Mouse (Mus musculus) neural tube, embryonic 13.5 days (tissue): ENCODE measurements at regions not wholly inside any gene's neighbourhood (a gene's known extent, or its start where the extent isn't known, plus 50 kb on each side); places are given as distances from the start of the nearest gene placed in this dataset.

Experiments used
- ATAC-seq: fragments of 200-750 bp; cut with Nextera tagmentation; 2 replicates; pipeline ENCODE4 v1.8.0; 2017; ENCODE audit warnings: low read depth, mild to moderate bottlenecking, moderate TSS enrichment, moderate library complexity
- H3K27ac ChIP-seq: fragments of 300-500 bp; sonication (generic); replicated peaks from 2 replicates; pipeline ENCODE4 v1.5.1; 2015; ENCODE audit warnings: moderate library complexity, mild to moderate bottlenecking, inconsistent platforms
- H3K27me3 ChIP-seq: fragments of 300-500 bp; sonication (generic); 2 replicates; pipeline ENCODE4 v1.6.1; 2015; ENCODE audit warnings: mild to moderate bottlenecking, inconsistent platforms
- H3K36me3 ChIP-seq: fragments of 300-500 bp; sonication (generic); 2 replicates; pipeline ENCODE4 v1.6.1; 2015; ENCODE audit warnings: mild to moderate bottlenecking, inconsistent platforms
- H3K4me1 ChIP-seq: fragments of 300-500 bp; sonication (generic); replicated peaks from 2 replicates; pipeline ENCODE4 v1.6.1; 2015; ENCODE audit warnings: inconsistent platforms
- H3K4me2 ChIP-seq: fragments of 300-500 bp; sonication (generic); 2 replicates; pipeline ENCODE4 v1.6.1; 2015; ENCODE audit warnings: inconsistent platforms, mild to moderate bottlenecking, moderate library complexity
- H3K4me3 ChIP-seq: fragments of 300-500 bp; sonication (generic); 2 replicates; pipeline ENCODE4 v1.5.1; 2015; ENCODE audit warnings: mild to moderate bottlenecking, inconsistent platforms
- H3K9ac ChIP-seq: fragments of 300-500 bp; sonication (generic); 2 replicates; pipeline ENCODE4 v1.6.1; 2015; ENCODE audit warnings: moderate library complexity, mild to moderate bottlenecking, inconsistent platforms
- H3K9me3 ChIP-seq: fragments of 300-500 bp; sonication (generic); 2 replicates; pipeline ENCODE4 v1.6.1; 2016; ENCODE audit warnings: inconsistent platforms
- WGBS: fragments of 180-500 bp; shearing (Covaris S2); methylation state at CpG from one replicate; pipeline ENCODE4 v1.1.7; 2015; 5-methylcytosine and 5-hydroxymethylcytosine counted together

GRCm38 (mm10) chr2:131666841-131667364 lies 104.8 kb upstream of the Adra1d start:
- Histone ChIP-seq H3K27ac (no peak overlapping the region), H3K9ac (no peak overlapping the region), H3K36me3 (no peaks in the 10 kb centered on the region), H3K9me3 (no peaks in the 10 kb centered on the region), H3K4me2 (no peak overlapping the region), H3K4me3 (no peak overlapping the region), H3K27me3 (no peaks in the 10 kb centered on the region), H3K4me1 (no peaks in the 10 kb centered on the region)
- WGBS, result 87% methylated on average over 3 of the region's 3 CpGs
- no peak for ATAC-seq

DNA sequence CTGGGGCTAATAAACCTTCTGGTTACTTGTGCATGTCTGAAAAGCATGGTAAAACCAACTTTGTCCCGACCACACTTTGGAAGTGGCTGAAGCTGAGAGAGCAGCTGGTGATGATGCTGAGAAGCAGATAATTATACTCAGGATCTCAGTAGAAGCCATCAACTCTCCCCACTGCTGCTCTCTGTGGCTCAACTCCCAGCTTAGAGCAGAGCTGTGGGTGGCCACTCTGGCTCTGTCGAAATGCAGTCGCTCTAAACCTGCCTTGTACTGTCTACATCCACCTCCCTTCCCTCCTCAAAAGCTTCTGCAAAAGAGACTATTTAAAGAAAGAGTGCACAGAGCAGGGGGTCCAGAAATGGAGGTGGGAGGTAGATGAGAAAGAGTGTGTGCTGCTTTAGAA lies 102.5 kb upstream of the Adra1d start:
- no peaks in the 10 kb centered on the region for H3K4me1 ChIP-seq
- H3K4me2 ChIP-seq, result no peak overlapping the region
- H3K36me3 ChIP-seq, result no peaks in the 10 kb centered on the region
- WGBS, result 81% methylated on average over 3 of the region's 3 CpGs
- no peak overlapping the region for H3K27ac ChIP-seq
- no peaks in the 10 kb centered on the region for H3K27me3 ChIP-seq
- ATAC-seq, result no peak
- no peak overlapping the region for H3K4me3 ChIP-seq
- no peaks in the 10 kb centered on the region for H3K9me3 ChIP-seq
- H3K9ac ChIP-seq, result no peak overlapping the region

DNA sequence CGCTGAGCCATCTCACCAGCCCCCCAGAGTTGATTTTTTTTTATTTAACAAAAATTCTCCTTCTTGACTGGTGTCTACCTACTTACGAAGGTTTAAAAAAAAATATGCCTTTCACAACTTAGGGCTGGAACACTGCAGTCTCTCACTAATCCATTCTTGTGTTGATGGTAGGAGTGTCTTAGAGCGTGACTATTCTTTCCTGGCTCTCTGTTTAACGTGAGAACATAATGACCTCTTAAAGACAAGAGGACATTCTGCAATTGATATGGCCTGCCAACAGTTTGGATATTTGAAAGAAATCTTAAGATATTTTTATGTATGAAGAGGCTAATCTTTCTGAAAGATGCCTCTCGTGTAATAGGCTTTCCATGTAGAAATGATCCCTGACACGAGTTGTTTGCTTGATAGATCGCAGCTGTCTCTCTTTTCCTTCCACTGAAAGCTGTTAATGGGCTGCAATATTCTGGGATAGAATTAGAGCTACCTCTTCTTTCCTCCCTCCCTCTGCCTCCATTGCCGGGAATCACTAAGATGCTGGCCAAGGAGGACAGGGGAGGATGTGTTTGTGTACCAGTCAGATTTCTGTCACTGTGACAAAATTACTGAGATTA lies 101.2 kb upstream of the Adra1d start:
- Histone ChIP-seq H3K27ac (no peak overlapping the region), H3K36me3 (no peaks in the 10 kb centered on the region), H3K4me1 (no peaks in the 10 kb centered on the region), H3K9ac (no peak overlapping the region), H3K4me2 (no peak overlapping the region), H3K4me3 (no peak overlapping the region), H3K27me3 (no peaks in the 10 kb centered on the region), H3K9me3 (peaks cover 3% of the 10 kb centered on the region; the same call in 1 of the 2 replicates)
- no peak for ATAC-seq
- WGBS, result 87% methylated on average over 8 of the region's 8 CpGs

- Histone ChIP-seq H3K27me3 (no peaks in the 10 kb centered on the region), H3K9ac (no peak overlapping the region), H3K4me2 (no peak overlapping the region), H3K4me1 (no peaks in the 10 kb centered on the region), H3K9me3 (no peaks in the 10 kb centered on the region), H3K4me3 (no peak overlapping the region), H3K36me3 (no peaks in the 10 kb centered on the region), H3K27ac (no peak overlapping the region)
- WGBS, result 76% methylated on average over 5 of the region's 5 CpGs
- ATAC-seq, result no peak
Observed at GRCm38 (mm10) chr2:131652197-131652596, 90.1 kb upstream of the Adra1d start.

DNA sequence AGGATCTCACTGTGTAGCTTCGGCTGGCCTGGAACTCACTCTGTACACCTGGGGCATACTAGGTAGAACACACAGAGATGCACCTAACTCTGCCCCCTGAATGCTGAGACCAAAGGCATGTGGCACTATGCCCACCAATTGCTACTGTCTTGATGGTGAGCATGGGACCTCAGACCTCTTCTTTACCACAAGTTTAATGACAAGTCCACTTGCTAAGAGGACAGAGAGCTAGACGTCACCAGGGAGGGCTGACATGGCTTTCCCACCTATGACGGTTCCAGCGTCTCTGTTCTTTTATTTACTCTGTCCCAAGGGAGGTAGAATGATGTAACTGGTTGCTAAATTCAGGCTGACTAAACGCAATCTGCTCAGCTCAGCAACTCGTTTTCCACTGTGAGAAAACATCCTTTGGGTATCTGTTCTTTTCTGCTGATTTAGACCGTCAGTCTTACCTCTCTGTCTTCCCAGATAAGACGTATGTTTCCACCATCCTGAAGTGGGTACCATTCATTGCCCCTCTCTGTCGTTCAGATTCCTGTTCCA lies 88.6 kb upstream of the Adra1d start:
- no peak overlapping the region for H3K4me2 ChIP-seq
- no peak overlapping the region for H3K9ac ChIP-seq
- H3K9me3 ChIP-seq, result no peaks in the 10 kb centered on the region
- H3K27ac ChIP-seq, result no peak overlapping the region
- no peaks in the 10 kb centered on the region for H3K36me3 ChIP-seq
- H3K4me1 ChIP-seq, result no peaks in the 10 kb centered on the region
- no peak overlapping the region for H3K4me3 ChIP-seq
- ATAC-seq, result no peak
- 74% methylated on average over 9 of the region's 9 CpGs for WGBS
- no peaks in the 10 kb centered on the region for H3K27me3 ChIP-seq

- H3K4me1 ChIP-seq, result no peaks in the 10 kb centered on the region
- WGBS, result 74% methylated on average over 2 of the region's 2 CpGs
Observed at GRCm38 (mm10) chr2:131644166-131644858, 82.2 kb upstream of the Adra1d start.

GRCm38 (mm10) chr2:131642456-131642855 lies 80.4 kb upstream of the Adra1d start:
- no peaks in the 10 kb centered on the region for H3K27me3 ChIP-seq
- H3K4me3 ChIP-seq, result no peak overlapping the region
- no peak overlapping the region for H3K9ac ChIP-seq
- WGBS, result 79% methylated on average over 3 of the region's 3 CpGs
- no peak overlapping the region for H3K4me2 ChIP-seq
- H3K9me3 ChIP-seq, result no peaks in the 10 kb centered on the region
- H3K27ac ChIP-seq, result no peak overlapping the region
- no peak for ATAC-seq
- no peaks in the 10 kb centered on the region; the same call in 1 of the 2 replicates for H3K4me1 ChIP-seq
- H3K36me3 ChIP-seq, result no peaks in the 10 kb centered on the region

More at GRCm38 (mm10) chr2:131644166-131644858, 82.2 kb upstream of the Adra1d start:
- Histone ChIP-seq H3K4me3 (no peak overlapping the region), H3K27ac (no peak overlapping the region), H3K9me3 (no peaks in the 10 kb centered on the region), H3K9ac (no peak overlapping the region), H3K4me2 (no peak overlapping the region), H3K27me3 (no peaks in the 10 kb centered on the region), H3K36me3 (no peaks in the 10 kb centered on the region)
- ATAC-seq, result no peak

DNA sequence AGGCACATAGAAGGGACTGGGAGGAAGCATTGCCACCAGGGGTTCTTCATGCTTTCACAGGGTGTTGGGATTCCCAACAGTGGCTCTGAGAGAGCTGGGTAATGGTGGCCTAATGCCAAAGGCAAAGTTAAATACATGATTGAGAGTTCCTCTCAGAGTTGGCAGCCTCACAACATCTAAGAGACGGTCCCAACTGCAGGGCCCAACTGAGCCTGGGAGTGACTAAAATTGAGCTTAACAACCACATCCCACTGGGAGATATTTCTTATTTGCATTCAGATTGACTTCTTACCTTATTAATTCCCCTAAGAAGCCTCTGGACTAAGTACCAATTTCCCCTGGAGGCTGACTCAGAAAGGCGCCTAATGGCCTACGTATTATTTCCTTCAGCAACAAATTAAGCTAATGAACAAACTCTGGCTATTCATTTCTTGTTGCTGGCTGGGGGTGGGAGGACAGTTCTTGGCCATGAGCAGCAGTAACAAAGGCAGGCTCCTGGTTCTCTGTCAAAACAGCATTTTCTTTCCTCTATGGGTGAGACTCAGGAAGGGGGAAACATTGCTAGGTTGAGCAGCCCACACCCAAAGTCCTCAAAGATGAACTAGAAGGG lies 77.0 kb upstream of the Adra1d start:
- H3K9ac ChIP-seq, result no peak overlapping the region
- no peaks in the 10 kb centered on the region; the same call in 1 of the 2 replicates for H3K4me1 ChIP-seq
- no peaks in the 10 kb centered on the region for H3K9me3 ChIP-seq
- no peaks in the 10 kb centered on the region for H3K27me3 ChIP-seq
- no peak overlapping the region for H3K4me2 ChIP-seq
- no peak overlapping the region for H3K27ac ChIP-seq
- no peak overlapping the region for H3K4me3 ChIP-seq
- WGBS, result 54% methylated on average over 3 of the region's 3 CpGs
- no peaks in the 10 kb centered on the region for H3K36me3 ChIP-seq
- peak; percentile 23; the same call in 1 of the 2 replicates for ATAC-seq

DNA sequence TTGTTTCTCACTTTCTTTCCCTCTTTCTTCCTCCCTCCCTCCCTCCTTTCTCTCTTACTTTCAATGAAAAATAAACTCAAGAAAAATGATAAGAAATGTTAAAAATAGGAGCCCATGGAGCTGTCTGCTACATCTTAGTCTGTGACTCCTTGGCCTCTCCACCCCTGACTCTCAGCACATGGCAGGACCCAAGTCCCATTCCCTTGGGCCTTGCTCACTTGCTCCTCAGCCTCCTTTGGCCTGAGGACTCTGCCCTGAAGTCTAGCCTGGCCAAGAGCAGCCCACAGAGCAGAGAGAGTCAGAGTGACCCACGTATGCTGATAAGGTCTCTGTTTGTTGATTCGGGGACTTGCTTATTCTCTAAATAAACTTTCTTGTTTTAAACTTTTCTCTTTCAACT lies 73.7 kb upstream of the Adra1d start:
- Histone ChIP-seq H3K27ac (no peak overlapping the region), H3K4me1 (no peaks in the 10 kb centered on the region; the same call in 1 of the 2 replicates), H3K36me3 (no peaks in the 10 kb centered on the region), H3K9me3 (no peaks in the 10 kb centered on the region), H3K4me2 (no peak overlapping the region), H3K9ac (no peak overlapping the region), H3K27me3 (no peaks in the 10 kb centered on the region), H3K4me3 (no peak overlapping the region)
- 86% methylated on average over 2 of the region's 2 CpGs for WGBS
- no peak for ATAC-seq

DNA sequence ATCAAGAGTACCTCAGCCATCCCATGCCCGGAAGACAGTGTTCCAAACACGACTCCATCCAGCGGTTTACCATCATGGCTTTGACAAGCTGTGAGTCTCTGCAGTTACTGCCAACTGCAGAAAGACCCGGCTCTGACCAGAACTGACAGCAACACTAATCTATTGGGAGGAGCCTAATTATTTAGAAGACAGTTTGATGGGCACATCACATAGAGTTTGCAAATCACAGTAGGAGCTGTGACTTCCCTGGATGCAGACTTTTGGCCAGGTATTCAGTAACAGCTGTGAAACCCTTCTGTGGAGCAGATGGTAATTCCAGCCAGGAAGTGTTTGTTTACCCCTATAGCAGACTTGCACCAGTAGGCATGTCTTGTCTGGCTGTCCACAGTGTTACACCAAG lies 55.8 kb upstream of the Adra1d start:
- no peak for ATAC-seq
- H3K4me1 ChIP-seq, result no peaks in the 10 kb centered on the region
- H3K36me3 ChIP-seq, result no peaks in the 10 kb centered on the region
- H3K27me3 ChIP-seq, result no peaks in the 10 kb centered on the region
- WGBS, result 72% methylated on average over 4 of the region's 4 CpGs
- no peak overlapping the region for H3K4me3 ChIP-seq
- H3K4me2 ChIP-seq, result no peak overlapping the region
- no peak overlapping the region for H3K9ac ChIP-seq
- no peaks in the 10 kb centered on the region for H3K9me3 ChIP-seq
- H3K27ac ChIP-seq, result no peak overlapping the region

DNA sequence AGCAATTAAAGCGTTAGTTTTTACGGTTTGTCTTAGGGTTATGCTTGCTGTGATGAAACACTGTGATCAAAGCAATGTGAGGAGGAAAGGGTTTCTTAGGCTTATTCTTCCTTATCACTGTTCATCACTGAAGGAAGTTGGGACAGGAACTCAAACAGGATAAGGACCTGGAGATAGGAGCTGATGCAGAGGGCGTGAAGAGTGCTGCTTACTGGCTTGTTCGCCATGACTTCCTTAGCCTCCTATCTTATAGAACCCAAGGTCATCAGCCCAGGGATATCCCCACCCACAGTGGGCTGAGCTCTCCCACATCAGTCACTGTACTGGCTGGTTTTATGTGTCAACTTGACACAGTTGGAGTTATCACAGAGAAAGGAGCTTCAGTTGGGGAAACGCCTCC lies 50.4 kb upstream of the Adra1d start:
- H3K27me3 ChIP-seq, result no peaks in the 10 kb centered on the region
- H3K4me2 ChIP-seq, result no peak overlapping the region
- no peak overlapping the region for H3K9ac ChIP-seq
- H3K4me3 ChIP-seq, result no peak overlapping the region
- H3K4me1 ChIP-seq, result no peaks in the 10 kb centered on the region
- 82% methylated on average over 5 of the region's 5 CpGs for WGBS
- no peak for ATAC-seq
- no peaks in the 10 kb centered on the region for H3K9me3 ChIP-seq
- no peaks in the 10 kb centered on the region for H3K36me3 ChIP-seq
- no peak overlapping the region for H3K27ac ChIP-seq
